Mouse (Mus musculus) cerebellum, adult 2 months (tissue): ENCODE data around the gene Ep400.

Source experiments
- CTCF ChIP-seq: fragments of 200-500 bp; IDR thresholded peaks from 2 replicates; pipeline ENCODE4 v1.5.1; 2011; ENCODE audit warnings: low read depth, mild to moderate bottlenecking, control low read depth, low read length, moderate library complexity, borderline replicate concordance; ENCODE audit not compliant: insufficient read depth
- POLR2A ChIP-seq: fragments of 200-500 bp; IDR thresholded peaks from 2 replicates; pipeline ENCODE4 v1.6.1; 2011; ENCODE audit warnings: low read length, control low read depth, borderline replicate concordance; ENCODE audit not compliant: insufficient read depth

GRCm38 (mm10) chr5:110778263-110778662 is 7.7 kb upstream of the Ep400 start:
- no peak for TF ChIP-seq CTCF
- no peak for TF ChIP-seq POLR2A
